Comparison of ENCODE assay signal across 18 mouse cellular contexts in the genomic region with DNA sequence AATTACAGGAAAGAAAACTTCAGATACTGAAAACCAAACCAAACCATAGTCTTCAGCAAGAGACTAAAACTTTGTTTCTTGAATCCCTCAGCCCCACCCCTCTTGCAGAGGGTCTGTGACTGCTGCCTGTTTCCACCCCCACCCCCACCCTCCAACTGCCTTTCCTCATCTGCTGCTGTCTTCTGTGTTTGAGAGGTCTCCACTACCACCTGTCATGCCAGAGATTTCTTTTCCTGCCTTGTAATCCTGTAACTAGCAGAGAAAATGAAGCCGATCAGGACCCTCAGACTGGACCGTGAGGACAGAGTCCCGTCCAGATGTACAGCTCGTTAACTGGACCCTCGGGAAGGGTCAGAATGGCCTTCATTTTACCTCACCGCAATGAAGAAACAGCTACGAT.
"Had no signal": no experiment of that assay in that cellular context is flagged by ENCODE, and none has a peak within 500 bp of the region (broad histone marks: within the 10 kb centered on the region; RNA-seq: fewer than 3 reads in every experiment).

No protein-coding gene starts in this region.

- DNase-seq: kidney, adult 11 months; kidney, adult 8-10 months; kidney, postnatal 10 days; kidney, postnatal 36 days; liver, postnatal 0 days; lung, embryonic 14.5 days; right cerebral cortex, postnatal 14 days; spleen, adult 18-20 months; thymus, postnatal 25 days had no signal

- H3K9me3 ChIP-seq: kidney, embryonic 15.5 days; midbrain, embryonic 12.5 days; midbrain, embryonic 15.5 days; neural tube, embryonic 12.5 days; neural tube, embryonic 15.5 days had no signal

- H3K4me1 ChIP-seq: kidney, embryonic 15.5 days; midbrain, embryonic 12.5 days; midbrain, embryonic 15.5 days; neural tube, embryonic 12.5 days had no signal

- H3K4me2 ChIP-seq: kidney, embryonic 15.5 days; liver, embryonic 11.5 days; lung, embryonic 14.5 days; midbrain, embryonic 12.5 days; midbrain, embryonic 15.5 days; neural tube, embryonic 12.5 days; neural tube, embryonic 15.5 days had no signal

- H3K27ac ChIP-seq: kidney, embryonic 15.5 days; liver, embryonic 14.5 days; macrophage; midbrain, embryonic 12.5 days; midbrain, embryonic 15.5 days; neural tube, embryonic 12.5 days; neural tube, embryonic 15.5 days had no signal

- ATAC-seq: lung, postnatal 0 days; midbrain, embryonic 15.5 days had no signal

- H3K9ac ChIP-seq: kidney, embryonic 15.5 days; liver, embryonic 14.5 days; liver, postnatal 0 days; lung, embryonic 14.5 days; midbrain, embryonic 12.5 days; midbrain, embryonic 15.5 days; neural tube, embryonic 12.5 days; neural tube, embryonic 15.5 days had no signal

- H3K4me3 ChIP-seq: kidney, embryonic 15.5 days; midbrain, embryonic 12.5 days; midbrain, embryonic 15.5 days; neural tube, embryonic 12.5 days; neural tube, embryonic 15.5 days had no signal

- H3K27me3 ChIP-seq: kidney, embryonic 15.5 days; midbrain, embryonic 12.5 days; midbrain, embryonic 15.5 days; neural tube, embryonic 12.5 days; neural tube, embryonic 15.5 days had no signal
